Comparison of ENCODE assay signal across 10 mouse cellular contexts in genomic region chr10:127520714-127521357, GRCm38 (mm10). TPM values are rescaled to one million over a fixed set of nuclear protein-coding genes. Genes with fewer than 3 reads are reported as not detected.
DNase-seq lines count a peak whose midpoint lies in the region; ATAC-seq and TF ChIP-seq lines count a peak whose summit lies in the region.
"Had no signal": no experiment of that assay in that cellular context is flagged by ENCODE, and none has a peak within 500 bp of the region (broad histone marks: within the 10 kb centered on the region; RNA-seq: fewer than 3 reads in every experiment).

No protein-coding gene starts in this region.

- WGBS in hindbrain, postnatal 0 days: 85% methylated on average over 20 of the region's 20 CpGs
- WGBS in liver, embryonic 16.5 days (ENCODE audit: insufficient replicate concordance): 68% methylated on average over 20 of the region's 20 CpGs

- peak; percentile 86 for DNase-seq in heart, adult 11 months
- no peak for DNase-seq in heart, postnatal 10 days
- no peak for DNase-seq in G1E (ENCODE audit: low spot score)
- DNase-seq in hindbrain, postnatal 0 days (ENCODE audit: low spot score): no peak
- no peak for DNase-seq in adrenal gland, postnatal 4 days (ENCODE audit: low spot score in 2 of 2)
- no peak for DNase-seq in thymus, postnatal 36 days
- DNase-seq in frontal cortex, postnatal 36 days (ENCODE audit: low spot score in 2 of 2): no peak
- DNase-seq: B cell, adult 2 months had no signal

- no peak overlapping the region for H3K9ac ChIP-seq in hindbrain, postnatal 0 days (replicated peaks; ENCODE audit: low read length)
- peak overlapping the region; percentile 79 for H3K9ac ChIP-seq in liver, embryonic 16.5 days (ENCODE audit: low read depth, low read length)

- peak; percentile 4 for ATAC-seq in G1E (ENCODE audit: extremely low read depth, insufficient number of reproducible peaks, low FRiP score, poor library complexity, severe bottlenecking)
- ATAC-seq in hindbrain, postnatal 0 days: no peak
- peak; percentile 17 for ATAC-seq in liver, embryonic 16.5 days (ENCODE audit: low read depth)

- peaks cover 83% of the 10 kb centered on the region for H3K4me1 ChIP-seq in G1E (ENCODE audit: insufficient read depth, low read depth, low read length)
- peaks cover 23% of the 10 kb centered on the region for H3K4me1 ChIP-seq in hindbrain, postnatal 0 days (ENCODE audit: insufficient read depth, low read length)
- peaks cover 35% of the 10 kb centered on the region for H3K4me1 ChIP-seq in liver, embryonic 16.5 days (ENCODE audit: control insufficient read depth, low read depth, low read length)

- H3K27me3 ChIP-seq in G1E (ENCODE audit: insufficient read depth, low read length): peaks cover 17% of the 10 kb centered on the region
- 0 out of 2 replicates have a peak, but pooled peaks cover 4% of the 10 kb centered on the region for H3K27me3 ChIP-seq in hindbrain, postnatal 0 days (ENCODE audit: insufficient read depth, low read length)
- H3K27me3 ChIP-seq in liver, embryonic 16.5 days (ENCODE audit: control insufficient read depth, insufficient read depth, low read depth, low read length): peaks cover 26% of the 10 kb centered on the region

- no peak for TF ChIP-seq CTCF in G1E (IDR thresholded peaks at IDR 0.05; ENCODE audit: low read depth, low read length)
- no peak for TF ChIP-seq CTCF in hindbrain, postnatal 0 days (IDR thresholded peaks at IDR 0.05; ENCODE audit: low read depth)

- no peaks in the 10 kb centered on the region for H3K9me3 ChIP-seq in G1E (replicated peaks)
- no peaks in the 10 kb centered on the region for H3K9me3 ChIP-seq in hindbrain, postnatal 0 days (ENCODE audit: low read length)
- H3K9me3 ChIP-seq in liver, embryonic 16.5 days (replicated peaks; ENCODE audit: control insufficient read depth, low read length): no peaks in the 10 kb centered on the region

- H3K4me3 ChIP-seq in G1E (ENCODE audit: low read depth, low read length): peak overlapping the region; percentile 77
- no peak overlapping the region for H3K4me3 ChIP-seq in hindbrain, postnatal 0 days (ENCODE audit: low read length)
- peak overlapping the region; percentile 72 for H3K4me3 ChIP-seq in liver, embryonic 16.5 days (ENCODE audit: low read depth, low read length)

- no peak overlapping the region for H3K27ac ChIP-seq in hindbrain, postnatal 0 days
- H3K27ac ChIP-seq in liver, embryonic 16.5 days (ENCODE audit: low read length): peak overlapping the region; percentile 90

- H3K36me3 ChIP-seq in G1E (replicated peaks): peaks cover 56% of the 10 kb centered on the region
- peaks cover 5% of the 10 kb centered on the region for H3K36me3 ChIP-seq in hindbrain, postnatal 0 days (ENCODE audit: insufficient read depth, low read length)
- H3K36me3 ChIP-seq in liver, embryonic 16.5 days (ENCODE audit: control insufficient read depth, insufficient read depth): peaks cover 36% of the 10 kb centered on the region

- peak overlapping the region; percentile 85 for H3K4me2 ChIP-seq in hindbrain, postnatal 0 days (ENCODE audit: low read depth, low read length)
- peak overlapping the region; percentile 80 for H3K4me2 ChIP-seq in liver, embryonic 16.5 days (ENCODE audit: low read depth, low read length)

- intact Hi-C loops in heart, postnatal 10 days (cut with DNase I): no loop called here

RNA-seq across cellular contexts. Expression of gene Shmt2, which starts 1.4 kb away (rescaled TPM):
- 10 to 100 TPM; 41.3 to 41.7 TPM for total RNA-seq in heart, postnatal 10 days (2021)
- total RNA-seq in G1E (2014; fragmentation: Nextera tagmentation): 338 and 343 TPM in 2 replicates
- 238 and 271 TPM in 2 replicates for total RNA-seq in G1E (2017)
- 622 and 702 TPM in 2 replicates for polyA plus RNA-seq in G1E (2012)
- total RNA-seq in hindbrain, postnatal 0 days (2014; rRNA removed): 66.1 and 91.1 TPM in 2 replicates
- polyA plus RNA-seq in hindbrain, postnatal 0 days (2015; fragmentation: Nextera tagmentation; extraction: Ambion mirVana): 49.7 and 49.9 TPM in 2 replicates
- polyA plus RNA-seq in liver, embryonic 16.5 days (2015; fragmentation: Nextera tagmentation; extraction: Ambion mirVana): 180 and 183 TPM in 2 replicates
- total RNA-seq in adrenal gland, postnatal 4 days (2021): 10 to 100 TPM; 66.7 to 69.4 TPM

RNA-seq across cellular contexts. Expression of gene Ndufa4l2, which starts 6.1 kb away (rescaled TPM):
- 10 to 100 TPM; 44.5 to 54.0 TPM for total RNA-seq in heart, postnatal 10 days (2021)
- 976 and 1,076 TPM in 2 replicates for total RNA-seq in G1E (2014; fragmentation: Nextera tagmentation)
- 238 and 262 TPM in 2 replicates for total RNA-seq in G1E (2017)
- 1,245 and 1,719 TPM in 2 replicates for polyA plus RNA-seq in G1E (2012)
- 11.0 and 21.9 TPM in 2 replicates for total RNA-seq in hindbrain, postnatal 0 days (2014; rRNA removed)
- polyA plus RNA-seq in hindbrain, postnatal 0 days (2015; fragmentation: Nextera tagmentation; extraction: Ambion mirVana): 16.7 and 17.4 TPM in 2 replicates
- 62.5 and 67.9 TPM in 2 replicates for polyA plus RNA-seq in liver, embryonic 16.5 days (2015; fragmentation: Nextera tagmentation; extraction: Ambion mirVana)
- 10 to 100 TPM; 57.2 to 71.7 TPM for total RNA-seq in adrenal gland, postnatal 4 days (2021)

RNA-seq across cellular contexts. Expression of gene Nxph4, which starts 13.5 kb away (rescaled TPM):
- total RNA-seq in heart, postnatal 10 days (2021): 1 to 10 TPM; 1.3 to 1.8 TPM
- total RNA-seq in G1E (2014; fragmentation: Nextera tagmentation) (not detected in 2 replicates), G1E (2017) (0.06 and 0.11 TPM in 2 replicates)
- 0.22 and 0.40 TPM in 2 replicates for polyA plus RNA-seq in G1E (2012)
- 26.0 and 33.5 TPM in 2 replicates for total RNA-seq in hindbrain, postnatal 0 days (2014; rRNA removed)
- polyA plus RNA-seq in hindbrain, postnatal 0 days (2015; fragmentation: Nextera tagmentation; extraction: Ambion mirVana): 134 and 146 TPM in 2 replicates
- 0.14 TPM in 1 of 2 replicates, not detected in the other for polyA plus RNA-seq in liver, embryonic 16.5 days (2015; fragmentation: Nextera tagmentation; extraction: Ambion mirVana)
- 10 to 100 TPM; 13.6 to 14.0 TPM for total RNA-seq in adrenal gland, postnatal 4 days (2021)
- polyA plus RNA-seq: spleen, adult 2 months had no signal

RNA-seq across cellular contexts. Expression of gene Stac3, which starts 19.4 kb away (rescaled TPM):
- total RNA-seq in heart, postnatal 10 days (2021): 1 to 10 TPM; 1.1 to 1.7 TPM
- total RNA-seq in G1E (2014; fragmentation: Nextera tagmentation) (1.2 TPM in 1 of 2 replicates, not detected in the other), G1E (2017) (0.60 and 0.93 TPM in 2 replicates)
- polyA plus RNA-seq in G1E (2012): 0.07 and 0.17 TPM in 2 replicates
- 0.68 and 3.7 TPM in 2 replicates for total RNA-seq in hindbrain, postnatal 0 days (2014; rRNA removed)
- polyA plus RNA-seq in hindbrain, postnatal 0 days (2015; fragmentation: Nextera tagmentation; extraction: Ambion mirVana): 1.4 and 1.7 TPM in 2 replicates
- 0.59 and 0.65 TPM in 2 replicates for polyA plus RNA-seq in liver, embryonic 16.5 days (2015; fragmentation: Nextera tagmentation; extraction: Ambion mirVana)
- 10 to 100 TPM in 1 of 2 experiments, 1 to 10 TPM in 1; 6.4 to 11.5 TPM for total RNA-seq in adrenal gland, postnatal 4 days (2021)
